Mouse (Mus musculus) heart, postnatal 4 days (tissue): ENCODE results near the gene Fam107b. TPM values are rescaled to one million over a fixed set of nuclear protein-coding genes. Genes with fewer than 3 reads are reported as not detected.
"Not testable (repeated sequence)": the region's sequence is repeated elsewhere in the genome, so short reads cannot be mapped to it uniquely, and the experiment has no call there.

ENCODE experiments used
- DNase-seq: peaks from one replicate; pipeline ENCODE4 v3.0.0; 2021
- total RNA-seq, 2 experiments: library from RNA; stranded (reverse); gene quantifications; 2 replicates each; pipeline ENCODE4 v1.2.3; 2021

Gene Fam107b
- total RNA-seq, 2 experiments from 2014 or later = 24.3 to 32.0 TPM

DNA sequence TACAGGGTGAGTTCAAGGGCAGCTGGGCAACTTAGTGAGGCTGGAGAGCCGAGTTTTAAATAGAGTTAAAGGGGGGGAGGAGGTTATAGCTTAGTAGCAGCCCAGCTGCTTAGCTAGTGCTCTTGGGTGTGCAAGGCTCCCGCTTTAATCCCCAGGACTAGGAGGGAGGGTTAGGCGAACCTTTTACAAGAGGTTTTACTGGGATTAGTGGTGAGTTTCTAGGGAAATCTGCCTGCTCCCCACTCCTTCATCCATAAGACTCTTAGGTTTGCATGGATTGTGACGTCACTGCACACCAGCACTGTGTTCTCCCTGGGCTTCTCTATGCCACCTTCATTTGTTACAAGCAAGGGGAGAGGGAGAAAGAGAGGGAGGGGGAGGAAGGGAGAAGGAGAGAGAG is 88.6 kb downstream of the Fam107b start:
- no peak for DNase-seq

- DNase-seq = no peak
These were observed 89.1 kb downstream of the Fam107b start for GRCm38 (mm10) chr2:3659300-3659910.

DNA sequence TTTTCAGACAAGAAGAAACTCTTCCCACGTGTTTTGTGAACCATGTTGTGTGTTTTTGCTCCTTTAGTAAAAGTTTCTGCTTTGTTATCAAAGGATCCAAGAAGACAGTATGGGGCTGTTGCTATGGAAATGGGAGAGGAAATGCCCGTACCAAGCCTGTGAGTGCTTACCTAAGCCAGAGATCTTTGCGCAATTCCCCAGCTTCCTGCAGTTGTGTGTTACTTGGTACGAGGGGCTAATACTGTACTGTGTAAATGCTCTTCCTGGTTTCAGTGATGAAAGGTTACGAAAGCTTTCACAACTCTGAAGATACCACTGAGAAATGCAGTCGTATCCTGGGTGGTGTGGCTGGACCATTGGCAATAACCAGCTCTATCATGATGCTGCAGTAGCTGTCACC is 93.8 kb downstream of the Fam107b start:
- no peak for DNase-seq

DNA sequence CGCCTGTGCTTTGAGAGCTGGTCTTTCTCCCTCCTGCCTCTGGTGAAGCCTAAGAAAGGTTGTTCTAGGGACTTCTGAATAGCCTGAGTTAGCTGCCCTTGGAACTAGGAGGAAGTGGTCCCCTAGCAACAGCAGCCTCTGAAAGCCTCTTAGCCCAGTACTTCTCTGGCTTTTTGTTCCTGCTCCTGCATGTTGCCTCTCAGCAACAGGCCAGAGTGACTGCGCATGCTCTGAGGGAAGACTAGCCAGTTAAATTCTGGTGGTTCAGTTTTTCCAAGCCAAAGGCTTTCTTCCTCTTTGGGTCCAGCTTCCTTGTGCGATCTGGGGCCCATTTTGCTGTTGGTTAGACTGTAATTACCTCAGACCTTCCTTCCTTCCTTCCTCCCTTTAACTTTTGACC is 98.4 kb downstream of the Fam107b start:
- peak; percentile 21 for DNase-seq

GRCm38 (mm10) chr2:3669646-3670045 is 99.4 kb downstream of the Fam107b start:
- no peak for DNase-seq

DNA sequence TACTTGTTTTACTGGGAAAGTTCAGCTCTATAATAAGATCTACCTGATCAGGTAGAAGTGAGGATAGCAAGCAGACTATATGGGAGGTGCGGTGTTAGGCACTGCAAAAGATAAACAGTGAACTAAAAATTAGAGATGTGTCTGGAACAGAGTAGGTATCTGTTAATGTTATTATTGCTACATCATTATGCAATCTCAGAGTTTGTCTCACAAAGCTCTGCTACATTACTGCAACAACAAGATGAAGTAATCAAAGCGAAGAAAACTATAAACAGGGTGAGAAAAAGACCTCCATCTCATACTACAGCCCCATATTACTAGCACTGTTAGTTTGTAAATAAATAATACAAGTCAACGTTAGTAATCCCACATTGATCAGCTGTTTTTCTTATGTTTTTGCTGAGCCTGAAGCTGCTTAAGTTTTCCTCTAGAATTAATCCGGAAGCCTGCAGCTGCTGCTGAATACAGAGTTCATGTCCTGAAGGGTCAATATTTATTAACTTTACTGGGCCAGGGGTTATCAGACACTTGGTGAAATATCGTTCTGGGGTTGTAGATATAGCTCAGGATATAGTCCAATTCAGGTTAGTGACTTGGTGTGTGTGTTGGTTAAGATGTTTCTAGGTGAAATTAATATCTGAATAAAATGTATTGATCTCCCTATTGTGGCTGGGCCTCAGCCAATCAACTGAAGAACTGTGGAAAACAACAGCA is 102.5 kb downstream of the Fam107b start:
- DNase-seq = no peak

GRCm38 (mm10) chr2:3675481-3675880 is 105.2 kb downstream of the Fam107b start:
- no peak for DNase-seq

DNA sequence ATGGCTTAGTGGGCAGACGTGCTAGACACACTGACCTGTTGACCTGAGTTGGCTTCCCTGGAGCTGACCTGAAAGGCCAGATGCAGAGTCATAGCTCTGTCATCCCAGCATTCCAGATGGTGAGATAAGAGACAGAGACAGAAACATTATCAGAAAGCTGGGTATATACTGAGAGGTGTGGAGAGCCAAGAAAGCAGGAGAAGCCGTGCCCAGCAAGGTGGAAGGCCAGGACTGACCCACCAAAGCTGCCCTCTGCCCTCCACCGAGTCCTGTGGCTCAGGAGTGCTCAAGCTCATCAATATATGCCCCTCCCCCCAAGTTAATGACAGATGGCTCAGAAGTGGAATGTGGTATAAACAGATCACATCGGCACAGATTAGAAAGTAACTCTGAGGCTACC is 112.4 kb downstream of the Fam107b start:
- DNase-seq = no peak

- DNase-seq = no peak
These were observed 113.1 kb downstream of the Fam107b start for GRCm38 (mm10) chr2:3683343-3683742.

DNA sequence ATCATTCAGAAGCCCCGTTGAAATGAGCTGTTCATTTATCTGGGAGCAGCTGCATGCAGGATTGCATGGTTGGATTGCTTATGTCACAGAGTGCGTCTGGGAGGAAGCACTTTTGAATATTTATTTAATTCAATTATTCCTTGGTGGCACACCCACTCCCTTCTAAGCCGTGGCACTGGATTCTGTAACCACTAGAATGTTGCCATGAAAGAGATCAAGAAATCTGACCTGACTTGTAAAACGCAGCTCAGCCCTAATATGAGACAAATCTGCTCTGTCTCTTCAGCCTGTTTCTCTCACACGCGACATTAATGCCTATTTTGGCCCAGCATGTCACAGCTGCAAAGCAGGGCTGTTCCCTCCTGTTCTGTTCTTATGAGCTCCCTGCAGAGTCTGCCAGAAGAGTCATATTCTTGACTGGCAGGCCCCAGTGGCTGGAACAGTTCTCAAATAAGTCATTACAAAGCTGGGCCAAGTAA is 113.5 kb downstream of the Fam107b start:
- DNase-seq = peak; percentile 25

GRCm38 (mm10) chr2:3690221-3690620 is 119.9 kb downstream of the Fam107b start:
- no peak for DNase-seq

DNA sequence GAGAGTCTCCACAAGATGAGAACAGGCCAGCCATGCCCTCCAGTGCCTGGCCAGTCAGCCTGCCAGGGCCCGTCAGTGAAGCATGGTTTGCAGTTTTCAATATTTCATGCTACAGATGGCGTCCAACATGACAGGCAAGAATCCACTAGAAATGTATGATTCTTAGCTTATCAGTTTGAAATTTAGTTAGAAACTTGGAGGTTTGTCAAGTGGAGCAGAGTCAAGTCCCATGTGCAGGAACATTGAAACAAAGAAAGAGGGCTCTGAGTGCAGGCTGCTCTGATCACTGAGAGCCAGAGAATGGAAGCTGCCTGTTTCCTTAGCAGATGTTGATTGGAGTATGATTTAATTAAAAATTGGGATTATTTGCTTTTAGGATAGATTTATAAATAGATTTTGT is 122.5 kb downstream of the Fam107b start:
- no peak for DNase-seq

DNA sequence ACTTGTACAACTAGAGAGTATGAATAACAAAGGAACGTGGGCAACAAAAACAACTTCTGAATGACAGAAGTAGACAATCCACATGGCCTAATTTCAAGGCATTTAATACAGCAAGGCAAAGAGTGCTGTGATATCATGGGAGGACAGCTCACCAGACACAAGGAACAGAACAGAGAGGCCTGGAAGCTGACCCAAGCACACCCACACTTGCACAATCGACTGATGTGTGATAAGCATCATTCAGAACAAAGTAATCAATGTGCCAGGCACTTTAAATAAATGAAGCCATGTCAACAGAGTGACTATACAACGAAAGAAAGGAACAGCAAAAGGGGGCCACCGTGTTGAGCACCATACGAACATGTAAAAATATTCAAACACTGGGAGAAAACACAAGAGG is 125.6 kb downstream of the Fam107b start:
- DNase-seq = no peak

DNA sequence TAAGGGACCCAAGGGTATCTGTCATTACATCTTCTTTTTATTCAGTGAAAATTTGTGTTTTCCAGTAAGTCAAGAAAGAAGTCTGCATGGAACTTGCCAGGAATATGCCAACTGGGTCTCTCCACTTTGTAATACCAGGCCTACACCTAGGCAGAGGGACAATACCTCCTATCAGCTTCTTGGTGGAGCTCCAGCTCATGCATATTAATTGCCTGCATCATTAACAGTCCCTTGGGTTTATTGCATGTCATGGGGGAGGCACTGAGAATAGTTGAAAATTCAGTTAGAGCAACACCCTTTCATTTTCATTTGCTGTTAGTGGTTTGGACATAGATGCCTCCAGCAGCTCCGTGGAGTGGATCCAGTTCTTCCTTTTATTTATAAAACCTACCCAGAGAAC is 130.1 kb downstream of the Fam107b start:
- DNase-seq = no peak

GRCm38 (mm10) chr2:3702640-3703190 is 132.4 kb downstream of the Fam107b start:
- DNase-seq = no peak

DNA sequence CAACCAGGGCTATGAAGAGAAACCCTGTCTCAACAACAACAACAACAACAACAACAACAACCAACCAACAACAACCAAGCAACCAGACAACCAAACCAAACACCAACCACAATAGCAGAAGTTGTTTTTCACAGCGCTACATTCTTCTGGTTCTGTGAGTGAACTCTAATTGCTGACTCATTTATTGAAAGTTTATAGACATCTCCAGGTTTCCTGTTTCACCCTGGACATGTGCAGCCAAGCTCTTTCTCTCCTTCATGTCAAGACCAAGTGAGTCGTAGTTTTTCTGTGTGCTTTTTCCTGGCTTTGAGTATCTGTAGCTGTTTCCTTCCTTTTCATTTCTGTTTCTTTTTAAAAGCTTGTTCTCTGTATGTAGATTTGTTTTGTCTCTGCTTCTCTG is 133.5 kb downstream of the Fam107b start:
- no peak for DNase-seq

GRCm38 (mm10) chr2:3704311-3705162 is 134.2 kb downstream of the Fam107b start:
- no peak for DNase-seq

DNA sequence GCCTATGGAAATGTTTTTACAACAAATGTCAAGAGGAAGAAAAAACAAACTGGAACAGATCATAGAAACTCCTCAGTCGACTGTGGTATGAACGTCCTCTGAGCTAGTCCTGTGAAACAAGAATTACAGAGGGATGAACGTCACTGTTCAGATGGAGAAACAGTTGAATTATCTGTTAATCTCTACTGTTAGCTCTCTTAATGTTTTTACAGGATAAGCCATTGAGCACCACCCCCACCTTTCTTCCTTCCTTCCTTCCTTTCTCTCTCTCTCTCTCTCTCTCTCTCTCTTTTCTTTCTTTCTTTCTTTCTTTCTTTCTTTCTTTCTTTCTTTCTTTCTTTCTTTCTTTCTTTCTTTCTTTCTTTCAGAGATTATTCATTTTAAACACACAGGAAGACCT is 135.0 kb downstream of the Fam107b start:
- DNase-seq = not testable (repeated sequence)

DNA sequence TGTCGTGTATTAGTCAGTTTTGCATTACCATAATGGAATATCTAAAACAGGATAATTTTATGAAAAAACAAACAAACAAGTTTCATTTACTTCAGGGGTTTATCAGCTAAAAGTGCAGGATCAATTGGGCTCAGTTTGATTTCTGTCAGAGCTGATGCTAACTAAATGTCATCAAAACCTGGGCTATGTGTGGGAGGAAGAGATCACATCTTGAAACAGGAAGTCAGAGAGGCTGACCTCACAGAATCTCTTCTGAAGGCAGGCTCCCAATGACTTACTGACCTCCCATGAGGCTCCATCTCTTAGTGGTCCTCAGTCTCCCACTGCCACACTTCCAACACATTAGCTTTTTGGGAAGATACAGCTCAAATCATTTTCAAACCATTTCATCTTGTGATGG is 136.9 kb downstream of the Fam107b start:
- DNase-seq = no peak

GRCm38 (mm10) chr2:3708621-3709020 is 138.3 kb downstream of the Fam107b start:
- no peak for DNase-seq

- no peak for DNase-seq
These were observed 139.6 kb downstream of the Fam107b start for GRCm38 (mm10) chr2:3709882-3710281.

DNA sequence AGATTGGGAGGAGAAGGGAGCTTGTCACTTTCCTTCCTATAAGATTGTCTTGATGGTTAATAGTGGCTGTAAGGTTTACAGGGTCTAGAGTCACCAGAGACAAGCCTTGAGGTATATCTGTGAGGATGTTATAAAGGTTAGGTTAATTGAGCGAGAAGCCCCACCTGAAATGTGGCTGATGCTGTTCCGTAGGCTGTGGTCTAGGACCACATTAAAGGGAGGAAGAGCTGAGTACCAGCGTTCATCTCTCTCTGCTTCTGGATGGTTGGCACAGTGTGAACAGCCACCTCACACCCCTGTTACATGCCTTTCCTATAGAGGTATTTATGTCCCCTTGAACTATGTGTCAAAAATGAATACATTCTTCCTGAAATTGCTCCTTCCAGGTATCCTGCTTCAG is 140.2 kb downstream of the Fam107b start:
- DNase-seq = no peak
